Mouse (Mus musculus): ENCODE measurements at regions not wholly inside any gene's neighbourhood (a gene's known extent, or its start where the extent isn't known, plus 50 kb on each side); places are given as distances from the start of the nearest gene placed in this dataset.

GRCm38 (mm10) chr16:30875235-30875829 is 205.9 kb downstream of the Xxylt1 start:
- no peak for DNase-seq

GRCm38 (mm10) chr16:30878821-30879220 is 202.4 kb downstream of the Xxylt1 start:
- DNase-seq = no peak

GRCm38 (mm10) chr16:30879878-30880277 is 201.4 kb downstream of the Xxylt1 start:
- no peak for DNase-seq

GRCm38 (mm10) chr16:30880682-30881081 is 200.6 kb downstream of the Xxylt1 start:
- DNase-seq = no peak

GRCm38 (mm10) chr16:30881186-30881585 is 200.0 kb downstream of the Xxylt1 start:
- DNase-seq = no peak

- DNase-seq = no peak
These were observed 197.6 kb downstream of the Xxylt1 start for GRCm38 (mm10) chr16:30883490-30884188.

GRCm38 (mm10) chr16:30884189-30884551 is 197.1 kb downstream of the Xxylt1 start:
- no peak for DNase-seq

- no peak for DNase-seq
These were observed 194.2 kb downstream of the Xxylt1 start for GRCm38 (mm10) chr16:30886982-30887381.

GRCm38 (mm10) chr16:30887536-30887935 is 193.7 kb downstream of the Xxylt1 start:
- no peak for DNase-seq

GRCm38 (mm10) chr16:30888556-30889323 is 192.5 kb downstream of the Xxylt1 start:
- no peak for DNase-seq

GRCm38 (mm10) chr16:30892606-30893005 is 188.6 kb downstream of the Xxylt1 start:
- no peak for DNase-seq

GRCm38 (mm10) chr16:30894086-30894485 is 187.1 kb downstream of the Xxylt1 start:
- DNase-seq = no peak

GRCm38 (mm10) chr16:30895021-30895420 is 186.2 kb downstream of the Xxylt1 start:
- no peak for DNase-seq

- DNase-seq = no peak
These were observed 183.9 kb downstream of the Xxylt1 start for GRCm38 (mm10) chr16:30897371-30897770.

- no peak for DNase-seq
These were observed 181.1 kb downstream of the Xxylt1 start for GRCm38 (mm10) chr16:30900121-30900520.

- DNase-seq = no peak
These were observed 179.9 kb downstream of the Xxylt1 start for GRCm38 (mm10) chr16:30901309-30901708.

All from cerebellum, adult 11-12 months (tissue).